Mouse (Mus musculus) kidney, postnatal 0 days (tissue): ENCODE results near the gene Nek5. TPM values are rescaled to one million over a fixed set of nuclear protein-coding genes. Genes with fewer than 3 reads are reported as not detected.

Source experiments
- ATAC-seq: fragments of 200-750 bp; cut with Nextera tagmentation; replicated peaks from 2 replicates; pipeline ENCODE4 v1.8.0; 2017; ENCODE audit warnings: low read depth, moderate number of reproducible peaks, moderate TSS enrichment, moderate library complexity; ENCODE audit not compliant: low FRiP score
- DNase-seq: peaks from one replicate; pipeline ENCODE4 v3.0.0-alpha.2; 2016; ENCODE audit warnings: low spot score
- H3K27ac ChIP-seq: fragments of 300-500 bp; sonication (generic); 2 replicates; pipeline ENCODE4 v1.5.1; 2014; ENCODE audit warnings: mild to moderate bottlenecking
- H3K27me3 ChIP-seq: fragments of 300-500 bp; sonication (generic); 2 replicates; pipeline ENCODE4 v1.6.1; 2014; ENCODE audit warnings: low read length, mixed read lengths; ENCODE audit not compliant: insufficient read depth
- H3K36me3 ChIP-seq: fragments of 300-500 bp; sonication (generic); 2 replicates; pipeline ENCODE4 v1.6.1; 2014; ENCODE audit warnings: low read length, mixed read lengths; ENCODE audit not compliant: insufficient read depth
- H3K4me1 ChIP-seq: fragments of 300-500 bp; sonication (generic); replicated peaks from 2 replicates; pipeline ENCODE4 v1.6.1; 2014; ENCODE audit warnings: antibody characterized with exemption, low read length, mixed read lengths; ENCODE audit not compliant: insufficient read depth
- H3K4me2 ChIP-seq: fragments of 300-500 bp; sonication (generic); 2 replicates; pipeline ENCODE4 v1.6.1; 2014; ENCODE audit warnings: mild to moderate bottlenecking, low read length, moderate library complexity, mixed read lengths
- H3K4me3 ChIP-seq: fragments of 300-500 bp; sonication (generic); replicated peaks from 2 replicates; pipeline ENCODE4 v1.5.1; 2014; ENCODE audit warnings: low read depth, low read length
- H3K9ac ChIP-seq: fragments of 300-500 bp; sonication (generic); 2 replicates; pipeline ENCODE4 v1.6.1; 2014; ENCODE audit warnings: low read depth, low read length
- H3K9me3 ChIP-seq: fragments of 300-500 bp; sonication (generic); replicated peaks from 2 replicates; pipeline ENCODE4 v1.6.1; 2016; ENCODE audit warnings: low read length, inconsistent platforms, mixed read lengths
- CTCF ChIP-seq: IDR thresholded peaks from 2 replicates; pipeline ENCODE4 v1.5.1; 2016; ENCODE audit warnings: antibody characterized with exemption, low read depth, mild to moderate bottlenecking, moderate library complexity
- WGBS: fragments of 180-500 bp; shearing (Covaris S2); extraction: QIAGEN DNeasy Blood & Tissue Kit; methylation state at CpG from one replicate; pipeline ENCODE4 v1.1.7; 2014; 5-methylcytosine and 5-hydroxymethylcytosine counted together
- polyA plus RNA-seq: library from polyadenylated mRNA; unstranded; fragments of >200 nt; fragmentation: Nextera tagmentation; extraction: Ambion mirVana; gene quantifications from 2 replicates; pipeline ENCODE4 v1.2.1, GENCODE M21; 2015

Nek5 gene
- polyA plus RNA-seq, 1 experiment from 2014 or later: 0.47 TPM

- Histone ChIP-seq H3K9me3 (no peaks in the 10 kb centered on the region), H3K4me3 (no peak overlapping the region), H3K4me2 (no peak overlapping the region), H3K36me3 (no peaks in the 10 kb centered on the region), H3K9ac (no peak overlapping the region), H3K4me1 (no peaks in the 10 kb centered on the region), H3K27ac (no peak overlapping the region), H3K27me3 (no peaks in the 10 kb centered on the region)
- WGBS: 77% methylated on average over 7 of the region's 7 CpGs
- no peak for ATAC-seq
- DNase-seq: no peak
- TF ChIP-seq CTCF: no peak
These were observed 87.8 kb downstream of the Nek5 start for GRCm38 (mm10) chr8:22037022-22037421.

- Histone ChIP-seq H3K4me3 (no peak overlapping the region), H3K9ac (no peak overlapping the region), H3K9me3 (no peaks in the 10 kb centered on the region), H3K4me2 (no peak overlapping the region), H3K36me3 (no peaks in the 10 kb centered on the region), H3K27ac (no peak overlapping the region), H3K4me1 (no peaks in the 10 kb centered on the region), H3K27me3 (no peaks in the 10 kb centered on the region)
- ATAC-seq: no peak
- no peak for TF ChIP-seq CTCF
- 92% methylated on average over 9 of the region's 9 CpGs for WGBS
- DNase-seq: no peak
These were observed 88.7 kb downstream of the Nek5 start for GRCm38 (mm10) chr8:22036137-22036536.

GRCm38 (mm10) chr8:22030990-22031389, 93.9 kb downstream of the Nek5 start:
- Histone ChIP-seq H3K4me1 (no peaks in the 10 kb centered on the region), H3K27me3 (no peaks in the 10 kb centered on the region), H3K9ac (no peak overlapping the region), H3K4me2 (no peak overlapping the region), H3K4me3 (no peak overlapping the region), H3K9me3 (no peaks in the 10 kb centered on the region; the same call in 1 of the 2 replicates), H3K36me3 (no peaks in the 10 kb centered on the region), H3K27ac (no peak overlapping the region)
- WGBS: 80% methylated on average over 3 of the region's 3 CpGs
- ATAC-seq (no peak), DNase-seq (no peak)
- TF ChIP-seq CTCF: no peak

- Histone ChIP-seq H3K9me3 (no peaks in the 10 kb centered on the region; the same call in 1 of the 2 replicates), H3K27ac (no peak overlapping the region), H3K27me3 (no peaks in the 10 kb centered on the region), H3K36me3 (no peaks in the 10 kb centered on the region), H3K9ac (no peak overlapping the region), H3K4me1 (no peaks in the 10 kb centered on the region), H3K4me2 (no peak overlapping the region), H3K4me3 (no peak overlapping the region)
- DNase-seq: no peak
- TF ChIP-seq CTCF: 0 out of 2 replicates have a peak, but pooled peaks have one; percentile 21
- 88% methylated on average over 3 of the region's 3 CpGs for WGBS
- ATAC-seq: no peak
These were observed 95.9 kb downstream of the Nek5 start for GRCm38 (mm10) chr8:22028973-22029372.

- no peak for TF ChIP-seq CTCF
- ATAC-seq (no peak), DNase-seq (no peak)
- H3K4me3 ChIP-seq: no peak overlapping the region
- 69% methylated on average over 4 of the region's 4 CpGs for WGBS
- no peaks in the 10 kb centered on the region for H3K4me1 ChIP-seq
- no peaks in the 10 kb centered on the region; the same call in 1 of the 2 replicates for H3K9me3 ChIP-seq
- H3K27ac ChIP-seq: no peak overlapping the region
- no peak overlapping the region for H3K4me2 ChIP-seq
- no peaks in the 10 kb centered on the region for H3K27me3 ChIP-seq
- no peaks in the 10 kb centered on the region for H3K36me3 ChIP-seq
- H3K9ac ChIP-seq: no peak overlapping the region
These were observed 99.6 kb downstream of the Nek5 start for GRCm38 (mm10) chr8:22025241-22025640.

Other genes with a start within 250 kb of the Nek5 start
- not detected in 2 replicates for gene Defb9, start 239.6 kb downstream of the Nek5 start, polyA plus RNA-seq
- 2.9 and 5.0 TPM in 2 replicates for gene Defb11, start 218.6 kb downstream of the Nek5 start, polyA plus RNA-seq
- gene Defb15, start 192.3 kb downstream of the Nek5 start, polyA plus RNA-seq: not detected in 2 replicates
- gene Defb35, start 186.7 kb downstream of the Nek5 start, polyA plus RNA-seq: not detected in 2 replicates
- not detected in 2 replicates for gene Defb13, start 178.3 kb downstream of the Nek5 start, polyA plus RNA-seq
- not detected in 2 replicates for gene Fam90a1a, start 166.3 kb downstream of the Nek5 start, polyA plus RNA-seq
- not detected in 2 replicates for gene Ccdc70, start 155.3 kb downstream of the Nek5 start, polyA plus RNA-seq
- 0.33 and 0.52 TPM in 2 replicates for gene Atp7b, start 64.7 kb downstream of the Nek5 start, polyA plus RNA-seq
- gene Alg11, start 64.3 kb downstream of the Nek5 start, polyA plus RNA-seq: 23.5 and 24.4 TPM in 2 replicates
- gene Nek3, start 41.4 kb upstream of the Nek5 start, polyA plus RNA-seq: 4.8 and 5.4 TPM in 2 replicates
- gene Ckap2, start 60.8 kb upstream of the Nek5 start, polyA plus RNA-seq: 22.4 and 23.3 TPM in 2 replicates
- 30.3 and 32.2 TPM in 2 replicates for gene Vps36, start 67.8 kb upstream of the Nek5 start, polyA plus RNA-seq
- 10.1 and 11.2 TPM in 2 replicates for gene Thsd1, start 102.3 kb upstream of the Nek5 start, polyA plus RNA-seq
- not detected in 2 replicates for gene Tpte, start 158.4 kb upstream of the Nek5 start, polyA plus RNA-seq